Mouse (Mus musculus) cerebellum, adult 11-12 months (tissue): Measurements from ENCODE around the gene Schip1.

Experiments
- DNase-seq: peaks from one replicate; pipeline ENCODE4 v3.0.0; 2022

Gene Schip1

GRCm38 (mm10) chr3:68516393-68517081, 451.9 kb downstream of the Schip1 start:
- no peak for DNase-seq

DNA sequence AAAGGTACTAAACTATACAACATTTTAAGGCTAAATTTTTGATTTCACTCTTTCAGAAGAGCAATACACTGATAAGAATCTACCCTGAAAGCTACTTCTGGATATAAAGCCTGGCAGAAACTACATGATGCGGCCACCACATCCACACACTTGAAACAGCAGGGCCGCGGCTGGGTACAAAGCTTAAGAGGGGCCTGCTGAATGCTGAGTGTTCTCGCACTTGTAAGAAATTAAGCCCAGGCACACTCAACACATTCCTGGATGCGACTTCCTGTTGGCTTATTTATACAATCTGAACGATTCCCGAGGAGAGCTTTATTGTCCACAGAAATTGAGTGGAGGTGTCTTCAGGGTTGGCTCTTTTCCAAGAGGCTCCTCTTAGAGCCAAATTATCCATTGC, 452.6 kb downstream of the Schip1 start:
- DNase-seq: no peak

GRCm38 (mm10) chr3:68518041-68518440, 453.4 kb downstream of the Schip1 start:
- no peak for DNase-seq

GRCm38 (mm10) chr3:68518586-68518985, 454.0 kb downstream of the Schip1 start:
- DNase-seq: no peak

DNA sequence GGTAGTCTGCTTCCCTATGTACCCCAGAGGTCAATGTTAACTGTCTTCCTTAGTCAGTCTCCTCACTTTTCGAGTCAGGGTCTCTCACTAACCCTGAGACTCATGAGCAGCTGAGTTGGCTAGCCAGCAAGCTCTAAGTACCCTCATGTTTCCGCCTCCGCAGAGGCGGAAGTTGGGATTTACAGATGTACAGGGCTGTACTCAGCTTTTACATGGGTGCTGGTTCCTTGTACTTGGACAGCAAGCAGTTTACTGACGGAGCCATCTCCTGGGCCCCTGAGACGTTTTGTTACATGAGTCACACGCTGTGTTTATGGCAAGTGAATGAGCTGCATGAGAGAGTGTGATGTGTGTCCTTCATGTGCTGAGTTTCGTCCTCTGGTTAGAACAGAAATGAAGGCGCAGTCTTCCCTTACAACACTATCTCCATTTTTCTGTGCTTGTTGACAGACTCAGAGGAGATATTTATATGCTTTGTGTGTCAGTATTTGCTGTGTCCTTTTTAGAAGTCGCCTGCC, 460.8 kb downstream of the Schip1 start:
- no peak for DNase-seq

DNA sequence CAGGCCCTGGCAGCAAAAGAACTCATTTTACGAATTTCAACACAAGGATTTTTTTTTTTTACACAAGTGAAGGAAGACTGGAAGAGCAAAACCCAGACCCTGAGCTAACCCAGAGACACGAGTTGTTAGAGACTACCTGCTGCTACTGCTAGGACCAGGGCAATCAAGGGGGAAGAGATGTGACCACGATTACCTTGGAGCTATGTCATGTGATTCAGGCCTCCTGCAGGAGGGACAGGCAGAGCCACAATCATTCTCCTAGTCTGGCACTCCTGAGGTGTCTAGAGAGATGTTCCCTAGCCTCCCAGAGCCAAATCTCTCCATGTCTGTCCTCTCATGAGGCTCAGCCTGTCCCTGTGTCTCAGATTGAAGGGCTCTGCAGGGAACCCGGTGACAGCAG, 461.8 kb downstream of the Schip1 start:
- no peak for DNase-seq

GRCm38 (mm10) chr3:68527182-68527581, 462.6 kb downstream of the Schip1 start:
- no peak for DNase-seq

GRCm38 (mm10) chr3:68531908-68532307, 467.3 kb downstream of the Schip1 start:
- DNase-seq: no peak

- DNase-seq: no peak
These were observed 470.0 kb downstream of the Schip1 start for GRCm38 (mm10) chr3:68534571-68535051.

DNA sequence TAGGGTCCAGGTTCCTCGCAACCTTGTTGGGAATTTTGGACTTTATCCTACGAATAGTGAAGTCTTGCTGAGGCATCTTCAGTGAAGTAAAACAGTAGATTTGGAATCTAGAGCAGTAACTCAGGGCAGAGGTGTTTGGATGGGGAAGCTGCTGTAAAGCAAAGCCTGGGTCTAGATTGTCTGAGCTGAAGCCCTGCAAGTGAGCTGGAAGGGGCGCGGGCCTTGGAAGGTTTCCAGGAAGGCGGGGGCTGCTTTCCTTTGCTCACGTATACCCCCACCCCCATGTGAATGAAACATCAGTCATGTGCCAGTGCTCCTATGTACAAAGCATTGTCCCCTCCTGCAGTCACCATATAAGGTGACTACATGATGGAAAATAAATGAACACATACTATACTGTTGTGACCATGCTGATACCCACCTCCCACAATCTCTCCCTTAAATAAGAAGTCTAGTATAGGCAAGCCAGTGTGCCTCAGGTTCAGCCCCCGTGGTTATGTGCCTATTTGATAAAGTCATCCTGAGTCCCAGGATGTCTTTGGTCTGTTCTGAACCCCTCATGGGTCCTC, 470.6 kb downstream of the Schip1 start:
- no peak for DNase-seq

DNA sequence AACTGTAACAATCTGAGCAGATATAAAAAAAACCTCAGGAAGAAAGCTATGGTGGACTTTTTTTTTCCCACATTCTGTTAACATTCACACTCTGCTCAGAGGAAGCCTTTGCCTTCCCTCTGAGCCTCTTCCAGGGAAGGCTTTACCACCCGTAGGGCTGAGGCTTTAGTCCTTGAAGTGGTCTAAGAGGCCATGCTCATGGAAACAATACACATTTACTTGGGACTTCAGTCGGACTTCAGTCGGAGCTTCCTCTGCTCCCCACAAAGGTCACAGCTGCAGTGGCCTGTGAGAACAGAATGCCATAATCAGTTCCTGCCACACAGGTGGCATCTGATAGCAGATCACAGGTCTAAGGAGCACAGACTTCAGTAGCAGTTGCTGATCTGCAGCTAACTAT, 471.5 kb downstream of the Schip1 start:
- no peak for DNase-seq

DNA sequence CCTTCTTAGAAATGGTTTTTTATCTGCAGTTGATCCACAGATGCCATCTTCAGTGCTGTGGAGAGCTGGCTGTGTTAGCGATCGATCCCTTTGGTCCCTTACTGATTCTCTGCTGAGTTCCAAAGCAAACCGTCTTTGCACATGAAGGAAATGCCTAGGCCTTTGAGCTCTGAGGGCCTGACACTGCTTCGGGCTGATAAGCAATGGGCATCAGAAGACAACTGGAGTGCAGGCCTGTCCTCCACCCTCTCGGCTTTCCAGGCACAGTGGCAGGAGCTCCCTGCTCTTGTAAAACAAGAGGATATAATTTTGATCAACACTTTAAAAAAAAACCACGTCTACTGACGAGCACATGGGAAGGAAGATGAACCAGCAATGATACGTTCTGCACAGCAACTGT, 477.1 kb downstream of the Schip1 start:
- no peak for DNase-seq

DNA sequence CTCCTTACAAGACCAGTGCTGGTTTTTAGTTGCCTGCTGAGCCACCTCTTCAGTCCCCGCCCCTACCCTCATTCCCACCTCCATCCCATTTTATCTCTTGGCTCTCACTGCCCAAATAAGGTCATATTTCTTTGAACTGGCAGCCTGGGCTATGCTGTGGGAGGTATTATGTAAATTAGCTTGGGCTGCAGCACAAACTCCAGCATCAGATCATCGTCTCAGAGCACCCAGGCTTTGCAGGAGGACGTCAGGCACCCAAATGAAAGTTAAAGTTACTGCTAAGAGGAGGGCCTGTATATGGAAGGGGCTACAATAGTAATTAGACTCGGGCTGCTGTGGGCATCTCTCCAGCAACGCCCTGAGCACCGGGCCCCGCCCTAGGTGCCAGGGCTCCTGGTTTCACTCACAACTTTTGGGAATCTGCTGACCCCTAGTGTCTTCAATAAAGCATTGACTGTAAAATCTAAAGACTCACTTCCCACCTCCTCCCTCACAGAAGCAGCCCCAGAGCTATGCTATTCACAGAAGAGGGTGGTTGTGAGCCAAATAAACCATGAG, 478.4 kb downstream of the Schip1 start:
- peak; percentile 64 for DNase-seq

DNA sequence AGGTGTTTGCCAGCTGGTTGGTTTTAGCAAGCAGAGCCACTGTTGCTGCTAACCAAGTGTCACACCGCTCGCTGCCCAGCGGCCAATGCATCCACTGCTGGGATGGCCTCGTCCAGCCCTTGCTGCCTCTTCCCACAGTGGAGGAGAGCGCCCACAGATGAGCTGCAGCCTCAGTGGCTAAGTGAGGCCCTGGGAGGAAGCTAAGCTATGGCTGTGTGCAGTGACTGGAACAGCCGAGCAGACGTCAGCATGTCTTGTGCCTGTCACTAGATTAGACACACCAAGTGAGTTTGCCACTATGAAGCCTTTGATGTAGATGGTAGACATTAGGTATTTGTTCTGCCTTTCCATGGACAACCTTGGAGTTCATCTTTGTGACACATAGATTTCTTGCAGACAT, 480.2 kb downstream of the Schip1 start:
- DNase-seq: no peak

DNA sequence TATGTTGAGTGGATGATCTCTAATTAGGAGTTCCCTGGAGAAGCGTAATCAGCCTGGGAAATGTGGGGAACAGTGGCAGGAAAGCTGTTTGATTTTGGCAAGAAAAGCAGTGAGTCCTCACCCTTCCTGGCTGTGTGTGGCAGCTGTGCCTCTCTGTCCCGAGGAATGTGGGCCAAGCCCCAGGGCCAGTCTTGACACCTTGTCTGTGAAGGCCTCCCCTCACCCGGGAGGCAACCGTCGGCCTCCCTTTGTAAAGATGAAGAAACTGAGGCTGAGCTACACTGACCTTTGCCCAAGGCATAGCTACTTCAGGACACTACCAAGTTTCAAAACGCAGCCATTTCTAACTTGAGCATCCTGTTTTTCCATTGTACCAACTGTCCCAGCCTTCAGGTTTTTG, 481.3 kb downstream of the Schip1 start:
- no peak for DNase-seq

- no peak for DNase-seq
These were observed 490.6 kb downstream of the Schip1 start for GRCm38 (mm10) chr3:68555087-68555662.

- no peak for DNase-seq
These were observed 492.3 kb downstream of the Schip1 start for GRCm38 (mm10) chr3:68556891-68557290.

DNA sequence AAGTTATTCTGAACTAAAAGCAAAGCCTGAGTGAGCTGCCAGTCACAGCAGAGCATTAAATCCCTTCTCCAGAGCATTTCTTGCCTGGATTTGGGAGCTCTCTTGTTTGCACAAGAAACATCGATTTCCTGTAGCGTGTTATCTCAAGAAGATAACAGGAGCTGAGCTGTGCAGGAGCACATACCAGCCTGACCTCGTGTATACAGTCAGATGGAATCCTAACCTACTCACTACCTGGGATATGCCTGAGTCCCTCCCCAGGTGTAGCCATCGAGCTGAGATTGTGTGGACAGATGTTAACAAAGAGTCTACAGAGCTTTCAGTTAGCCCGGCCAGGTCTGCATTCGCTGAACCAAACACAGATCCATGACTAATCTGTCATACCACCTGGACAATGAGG, 494.1 kb downstream of the Schip1 start:
- no peak for DNase-seq

- DNase-seq: peak; percentile 82
These were observed 495.5 kb downstream of the Schip1 start for GRCm38 (mm10) chr3:68560057-68560456.

DNA sequence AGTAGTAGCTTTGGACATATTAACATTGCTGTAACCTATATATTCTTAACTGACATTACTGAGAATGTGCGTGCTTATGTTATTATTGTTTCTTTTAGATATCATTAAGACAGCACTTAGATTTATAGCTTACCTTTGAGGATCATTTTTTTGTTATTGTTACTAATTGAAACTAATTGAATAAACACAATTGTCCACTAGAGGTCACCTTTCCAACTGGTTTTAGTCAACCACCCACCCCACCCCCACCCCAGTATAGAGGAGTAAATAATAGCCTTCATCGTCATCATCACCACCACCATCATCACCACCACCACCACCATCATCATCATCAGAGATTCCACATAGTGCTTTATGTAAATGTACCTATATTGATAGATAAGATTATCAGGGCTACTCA, 498.2 kb downstream of the Schip1 start:
- no peak for DNase-seq

GRCm38 (mm10) chr3:68563922-68564321, 499.3 kb downstream of the Schip1 start:
- DNase-seq: peak; percentile 66

DNA sequence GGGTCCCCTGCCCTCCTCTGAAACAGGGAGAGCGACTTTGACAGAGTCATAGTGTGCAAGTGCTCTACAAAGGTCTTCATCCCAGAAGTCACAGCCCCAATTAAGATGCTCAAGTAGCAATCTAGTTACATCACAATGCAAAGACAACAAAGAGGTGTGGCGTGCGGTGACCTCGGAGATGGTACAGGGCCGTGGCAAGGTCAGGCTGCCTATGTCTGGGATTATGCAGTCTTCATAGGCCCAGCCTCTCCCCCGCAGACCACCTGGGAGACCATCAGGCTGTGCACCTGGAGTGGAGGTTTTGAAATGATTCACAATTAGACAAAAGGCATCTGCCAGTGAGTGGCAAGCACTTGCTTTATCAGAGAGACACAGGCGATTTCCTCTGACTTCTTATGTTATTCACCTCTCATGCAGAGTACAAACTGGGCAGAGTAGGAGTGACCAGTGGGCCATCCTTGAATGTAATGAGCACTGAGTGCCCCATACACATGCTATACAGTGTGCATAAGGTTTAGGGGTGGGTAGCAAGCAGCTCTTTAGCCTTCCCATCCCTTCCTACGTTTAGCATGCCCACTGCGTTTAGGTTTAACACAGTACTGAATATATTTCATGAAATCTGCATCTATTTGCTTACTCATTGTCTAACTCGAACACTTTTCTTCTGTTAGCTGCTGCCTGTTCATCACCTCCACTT, 500.5 kb downstream of the Schip1 start:
- no peak for DNase-seq

DNA sequence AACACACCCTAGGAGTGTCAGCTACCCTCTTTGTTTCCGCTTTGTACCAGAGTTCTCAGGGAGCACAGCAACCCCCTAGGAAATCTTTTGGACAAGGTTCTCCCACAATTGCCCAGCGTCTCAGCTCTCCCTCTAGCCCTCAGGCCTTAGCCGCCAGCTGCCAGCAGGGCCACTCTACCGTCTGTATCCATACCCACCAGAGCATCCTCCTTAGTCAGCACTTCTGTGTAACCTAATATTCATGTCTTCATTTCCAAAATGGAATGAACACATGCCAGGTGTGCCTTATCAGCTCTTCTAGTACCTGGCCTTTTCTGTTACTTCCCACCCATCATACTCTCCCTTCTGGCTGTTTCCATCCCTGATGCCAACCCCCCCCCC, 501.1 kb downstream of the Schip1 start:
- DNase-seq: no peak
